Comparison of ENCODE assay signal across 27 mouse cellular contexts in the genomic region with DNA sequence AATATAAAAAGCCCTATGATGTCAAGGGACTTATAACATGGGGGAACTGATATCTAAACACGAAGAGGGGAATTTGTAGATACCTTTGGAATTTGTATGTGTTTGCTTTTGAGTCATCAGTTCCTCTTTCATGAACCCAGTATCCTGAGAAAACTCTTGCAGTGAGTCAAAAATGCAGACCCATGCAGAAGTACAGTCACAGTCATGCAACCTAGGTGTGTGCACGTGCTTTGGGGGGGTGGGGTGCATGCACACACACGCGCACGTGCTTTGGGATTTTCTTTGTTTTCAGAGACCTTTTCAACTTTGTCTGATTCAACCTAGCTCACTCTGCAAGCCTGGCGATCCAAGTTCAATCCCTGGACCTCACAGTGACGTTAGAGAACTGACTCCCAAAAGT. TPM values are rescaled to one million over a fixed set of nuclear protein-coding genes. Genes with fewer than 3 reads are reported as not detected.
DNase-seq lines count a peak whose midpoint lies in the region; ATAC-seq and TF ChIP-seq lines count a peak whose summit lies in the region.
"Had no signal": no experiment of that assay in that cellular context is flagged by ENCODE, and none has a peak within 500 bp of the region (broad histone marks: within the 10 kb centered on the region; RNA-seq: fewer than 3 reads in every experiment).

No protein-coding gene starts in this region.

- peaks cover 12% of the 10 kb centered on the region for H3K4me1 ChIP-seq in heart, embryonic 12.5 days (replicated peaks)
- 0 out of 2 replicates have a peak, but pooled peaks cover 6% of the 10 kb centered on the region for H3K4me1 ChIP-seq in midbrain, embryonic 11.5 days (ENCODE audit: control insufficient read depth, insufficient read depth, low read length)
- H3K4me1 ChIP-seq in midbrain, embryonic 16.5 days (ENCODE audit: control insufficient read depth, insufficient read depth, low read length): peaks cover 2% of the 10 kb centered on the region; the same call in 1 of the 2 replicates
- H3K4me1 ChIP-seq in bone marrow macrophage, adult 2 months (ENCODE audit: control insufficient read depth, insufficient read depth, low read length): peaks cover 45% of the 10 kb centered on the region

- TF ChIP-seq POLR2A in bone marrow macrophage, adult 2 months (IDR thresholded peaks at IDR 0.05; ENCODE audit: borderline replicate concordance, low read depth, low read length): no peak

- 61% methylated on average over 7 of the region's 7 CpGs for WGBS in heart, embryonic 12.5 days
- WGBS in midbrain, embryonic 11.5 days: 81% methylated on average over 7 of the region's 7 CpGs
- 74% methylated on average over 7 of the region's 7 CpGs for WGBS in midbrain, embryonic 16.5 days

- peak; percentile 76 for DNase-seq in heart, adult 11 months
- DNase-seq in midbrain, embryonic 11.5 days (ENCODE audit: low spot score, missing footprints): peak; percentile 37
- peak; percentile 59 for DNase-seq in A20 (ENCODE audit: low read depth, low spot score)
- no peak for DNase-seq in cerebellum, postnatal 14 days
- no peak for DNase-seq in kidney, postnatal 36 days
- DNase-seq: adrenal gland, adult 8-10 months; adrenal gland, postnatal 14 days; adrenal gland, postnatal 36 days; cerebellum, adult 11 months; cerebellum, adult 18-20 months; cerebellum, adult 8-10 months; cerebellum, adult 9-11 months; cerebellum, postnatal 25 days; embryo, embryonic 11 days had no signal

- no peaks in the 10 kb centered on the region for H3K36me3 ChIP-seq in heart, embryonic 12.5 days
- H3K36me3 ChIP-seq in midbrain, embryonic 11.5 days (ENCODE audit: control insufficient read depth, insufficient read depth, low read length): no peaks in the 10 kb centered on the region
- no peaks in the 10 kb centered on the region for H3K36me3 ChIP-seq in midbrain, embryonic 16.5 days (ENCODE audit: control insufficient read depth, insufficient read depth, low read length)
- H3K36me3 ChIP-seq: embryonic facial prominence, embryonic 13.5 days; embryonic facial prominence, embryonic 15.5 days; forebrain, embryonic 10.5 days; forebrain, embryonic 12.5 days; G1E had no signal

- H3K9ac ChIP-seq in heart, embryonic 12.5 days: no peak overlapping the region
- H3K9ac ChIP-seq in midbrain, embryonic 11.5 days (ENCODE audit: low read length): no peak overlapping the region
- H3K9ac ChIP-seq in midbrain, embryonic 16.5 days (ENCODE audit: low read depth, low read length): no peak overlapping the region
- H3K9ac ChIP-seq: embryonic facial prominence, embryonic 15.5 days; forebrain, embryonic 12.5 days had no signal

- H3K9me3 ChIP-seq in heart, embryonic 12.5 days (replicated peaks): no peaks in the 10 kb centered on the region
- no peaks in the 10 kb centered on the region for H3K9me3 ChIP-seq in midbrain, embryonic 11.5 days (ENCODE audit: control insufficient read depth, low read length)
- H3K9me3 ChIP-seq in midbrain, embryonic 16.5 days (replicated peaks; ENCODE audit: control insufficient read depth, low read length, poor library complexity, severe bottlenecking): no peaks in the 10 kb centered on the region
- H3K9me3 ChIP-seq: embryonic facial prominence, embryonic 13.5 days; embryonic facial prominence, embryonic 15.5 days; forebrain, embryonic 10.5 days; forebrain, embryonic 12.5 days; G1E had no signal

- H3K27me3 ChIP-seq in heart, embryonic 12.5 days (replicated peaks): peaks cover 5% of the 10 kb centered on the region; the same call in 1 of the 2 replicates
- no peaks in the 10 kb centered on the region for H3K27me3 ChIP-seq in midbrain, embryonic 11.5 days (ENCODE audit: control insufficient read depth, insufficient read depth, low read length)
- H3K27me3 ChIP-seq in midbrain, embryonic 16.5 days (ENCODE audit: control insufficient read depth, insufficient read depth, low read depth, low read length): no peaks in the 10 kb centered on the region
- H3K27me3 ChIP-seq: embryonic facial prominence, embryonic 13.5 days; embryonic facial prominence, embryonic 15.5 days had no signal

- H3K27ac ChIP-seq in heart, embryonic 12.5 days (ENCODE audit: poor library complexity, severe bottlenecking): no peak overlapping the region
- H3K27ac ChIP-seq in midbrain, embryonic 11.5 days (ENCODE audit: low read depth, low read length): no peak overlapping the region
- no peak overlapping the region for H3K27ac ChIP-seq in midbrain, embryonic 16.5 days (ENCODE audit: low read length)
- peak overlapping the region; percentile 30 for H3K27ac ChIP-seq in bone marrow macrophage, adult 2 months (ENCODE audit: insufficient read depth, low read depth, low read length)
- H3K27ac ChIP-seq: embryonic facial prominence, embryonic 13.5 days; embryonic facial prominence, embryonic 15.5 days; forebrain, embryonic 10.5 days; forebrain, embryonic 12.5 days had no signal

- no peak for TF ChIP-seq CTCF in bone marrow macrophage, adult 2 months (IDR thresholded peaks at IDR 0.05; ENCODE audit: low read depth, low read length)

- no peak for ATAC-seq in heart, embryonic 12.5 days (ENCODE audit: insufficient number of reproducible peaks, low FRiP score)
- ATAC-seq in midbrain, embryonic 11.5 days (ENCODE audit: low FRiP score): no peak
- no peak for ATAC-seq in midbrain, embryonic 16.5 days
- ATAC-seq: activated CD4-positive, CD25-positive, alpha-beta regulatory T cell, adult 4 months; forebrain, embryonic 14.5 days; forebrain, embryonic 16.5 days; Patski had no signal

- no peak overlapping the region for H3K4me3 ChIP-seq in heart, embryonic 12.5 days
- H3K4me3 ChIP-seq in midbrain, embryonic 11.5 days (ENCODE audit: low read depth, low read length): no peak overlapping the region
- H3K4me3 ChIP-seq in midbrain, embryonic 16.5 days (ENCODE audit: low read depth, low read length): no peak overlapping the region
- no peak overlapping the region for H3K4me3 ChIP-seq in bone marrow macrophage, adult 2 months (ENCODE audit: insufficient read depth, low read length)
- H3K4me3 ChIP-seq: embryonic facial prominence, embryonic 13.5 days; embryonic facial prominence, embryonic 15.5 days; erythroblast, embryonic 14.5 days; forebrain, embryonic 10.5 days; forebrain, embryonic 12.5 days had no signal

- H3K4me2 ChIP-seq in heart, embryonic 12.5 days: no peak overlapping the region
- no peak overlapping the region for H3K4me2 ChIP-seq in midbrain, embryonic 11.5 days
- H3K4me2 ChIP-seq in midbrain, embryonic 16.5 days (ENCODE audit: low read length): no peak overlapping the region
- H3K4me2 ChIP-seq: embryonic facial prominence, embryonic 13.5 days; embryonic facial prominence, embryonic 15.5 days; forebrain, embryonic 12.5 days had no signal

RNA-seq across cellular contexts. Expression of a gene that starts 38.9 kb away (rescaled TPM):
- 8.1 and 11.3 TPM in 2 replicates for polyA plus RNA-seq in heart, embryonic 12.5 days (2016; fragmentation: Nextera tagmentation; extraction: Ambion mirVana)
- polyA plus RNA-seq in midbrain, embryonic 11.5 days (2014; fragmentation: Nextera tagmentation; extraction: Ambion mirVana): 4.0 and 5.2 TPM in 2 replicates
- polyA plus RNA-seq in midbrain, embryonic 16.5 days (2015; fragmentation: Nextera tagmentation; extraction: Ambion mirVana): 1.7 and 1.8 TPM in 2 replicates
- 69.9 and 72.0 TPM in 2 replicates for polyA plus RNA-seq in bone marrow macrophage, adult 2 months (2012; ENCODE audit: insufficient read depth, insufficient read length, missing spikeins)

RNA-seq across cellular contexts. Expression of a gene that starts 39.6 kb away (rescaled TPM):
- polyA plus RNA-seq in heart, embryonic 12.5 days (2016; fragmentation: Nextera tagmentation; extraction: Ambion mirVana): 5.7 and 8.0 TPM in 2 replicates
- 6.6 and 6.8 TPM in 2 replicates for polyA plus RNA-seq in midbrain, embryonic 11.5 days (2014; fragmentation: Nextera tagmentation; extraction: Ambion mirVana)
- 5.1 and 7.5 TPM in 2 replicates for polyA plus RNA-seq in midbrain, embryonic 16.5 days (2015; fragmentation: Nextera tagmentation; extraction: Ambion mirVana)
- polyA plus RNA-seq in bone marrow macrophage, adult 2 months (2012; ENCODE audit: insufficient read depth, insufficient read length, missing spikeins): 18.8 and 21.2 TPM in 2 replicates

RNA-seq across cellular contexts. Expression of a gene that starts 47.7 kb away (rescaled TPM):
- polyA plus RNA-seq in heart, embryonic 12.5 days (2016; fragmentation: Nextera tagmentation; extraction: Ambion mirVana): 0.57 and 1.4 TPM in 2 replicates
- polyA plus RNA-seq in midbrain, embryonic 11.5 days (2014; fragmentation: Nextera tagmentation; extraction: Ambion mirVana): 0.18 TPM in 1 of 2 replicates, not detected in the other
- not detected in 2 replicates for polyA plus RNA-seq in midbrain, embryonic 16.5 days (2015; fragmentation: Nextera tagmentation; extraction: Ambion mirVana)
- polyA plus RNA-seq in bone marrow macrophage, adult 2 months (2012; ENCODE audit: insufficient read depth, insufficient read length, missing spikeins): 2.4 and 7.0 TPM in 2 replicates
- polyA plus RNA-seq: forebrain, embryonic 12.5 days; forebrain, embryonic 16.5 days; Patski had no signal

RNA-seq across cellular contexts. Expression of a gene that starts 54.8 kb away (rescaled TPM):
- polyA plus RNA-seq in heart, embryonic 12.5 days (2016; fragmentation: Nextera tagmentation; extraction: Ambion mirVana): 0.26 and 0.37 TPM in 2 replicates
- polyA plus RNA-seq in midbrain, embryonic 11.5 days (2014; fragmentation: Nextera tagmentation; extraction: Ambion mirVana): 0.91 and 1.1 TPM in 2 replicates
- 18.9 and 20.3 TPM in 2 replicates for polyA plus RNA-seq in midbrain, embryonic 16.5 days (2015; fragmentation: Nextera tagmentation; extraction: Ambion mirVana)
- polyA plus RNA-seq in bone marrow macrophage, adult 2 months (2012; ENCODE audit: insufficient read depth, insufficient read length, missing spikeins): not detected in 2 replicates
- polyA plus RNA-seq: erythroblast, embryonic 14.5 days; G1E had no signal

RNA-seq across cellular contexts. Expression of a gene that starts 59.9 kb away (rescaled TPM):
- polyA plus RNA-seq in heart, embryonic 12.5 days (2016; fragmentation: Nextera tagmentation; extraction: Ambion mirVana): 120 and 131 TPM in 2 replicates
- 109 and 111 TPM in 2 replicates for polyA plus RNA-seq in midbrain, embryonic 11.5 days (2014; fragmentation: Nextera tagmentation; extraction: Ambion mirVana)
- polyA plus RNA-seq in midbrain, embryonic 16.5 days (2015; fragmentation: Nextera tagmentation; extraction: Ambion mirVana): 176 and 184 TPM in 2 replicates
- polyA plus RNA-seq in bone marrow macrophage, adult 2 months (2012; ENCODE audit: insufficient read depth, insufficient read length, missing spikeins): 354 and 391 TPM in 2 replicates

Comparison
In these comparisons a context has a peak if more than half of its experiments do, and no peak if none do; other contexts are left out.
1. DNase-seq: peak in heart, adult 11 months (single experiment), midbrain, embryonic 11.5 days (single experiment) and A20 (single experiment); none in cerebellum, postnatal 14 days (0 of 2) and kidney, postnatal 36 days (0 of 2).